Mouse (Mus musculus): ENCODE data around the gene Slc15a4.

DNA sequence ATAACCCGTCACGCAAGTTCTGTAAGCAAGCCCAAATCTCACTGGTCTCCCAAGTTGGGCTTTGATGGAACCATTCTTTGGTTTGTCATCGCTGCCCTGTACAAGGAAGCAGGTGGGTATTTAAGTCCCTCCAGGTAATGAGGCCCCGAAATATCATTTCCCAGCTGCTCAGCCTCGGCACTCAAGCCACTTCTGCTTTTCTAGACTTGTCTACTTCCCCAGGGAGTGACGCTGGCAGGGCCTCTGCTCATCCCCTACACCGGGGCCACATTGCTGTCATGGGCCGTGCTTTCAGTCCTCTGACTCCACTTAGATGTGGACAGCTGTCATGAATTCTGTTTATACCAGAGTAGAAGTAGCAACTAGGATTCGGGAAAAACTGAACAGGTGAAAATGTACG is 11.6 kb downstream of the Slc15a4 start:
- no peak for TF ChIP-seq CTCF (IDR thresholded peaks at IDR 0.05; ENCODE audit: extremely low read depth, insufficient read length, insufficient replicate concordance, low read depth, low read length)
- no peak for TF ChIP-seq POLR2A (IDR thresholded peaks at IDR 0.05; ENCODE audit: low read depth, low read length)

Measured in small intestine, adult 2 months (tissue).